Mouse (Mus musculus) c-Kit-positive CD71-positive TER-119-positive erythroid progenitor cells, embryonic 14.5 days (primary cell): ENCODE measurements around the gene Fam120a.

Experiments
- DNase-seq: peaks from one replicate; pipeline ENCODE4 v3.0.0-alpha.2; 2013; ENCODE audit warnings: low spot score

Gene Fam120a

DNA sequence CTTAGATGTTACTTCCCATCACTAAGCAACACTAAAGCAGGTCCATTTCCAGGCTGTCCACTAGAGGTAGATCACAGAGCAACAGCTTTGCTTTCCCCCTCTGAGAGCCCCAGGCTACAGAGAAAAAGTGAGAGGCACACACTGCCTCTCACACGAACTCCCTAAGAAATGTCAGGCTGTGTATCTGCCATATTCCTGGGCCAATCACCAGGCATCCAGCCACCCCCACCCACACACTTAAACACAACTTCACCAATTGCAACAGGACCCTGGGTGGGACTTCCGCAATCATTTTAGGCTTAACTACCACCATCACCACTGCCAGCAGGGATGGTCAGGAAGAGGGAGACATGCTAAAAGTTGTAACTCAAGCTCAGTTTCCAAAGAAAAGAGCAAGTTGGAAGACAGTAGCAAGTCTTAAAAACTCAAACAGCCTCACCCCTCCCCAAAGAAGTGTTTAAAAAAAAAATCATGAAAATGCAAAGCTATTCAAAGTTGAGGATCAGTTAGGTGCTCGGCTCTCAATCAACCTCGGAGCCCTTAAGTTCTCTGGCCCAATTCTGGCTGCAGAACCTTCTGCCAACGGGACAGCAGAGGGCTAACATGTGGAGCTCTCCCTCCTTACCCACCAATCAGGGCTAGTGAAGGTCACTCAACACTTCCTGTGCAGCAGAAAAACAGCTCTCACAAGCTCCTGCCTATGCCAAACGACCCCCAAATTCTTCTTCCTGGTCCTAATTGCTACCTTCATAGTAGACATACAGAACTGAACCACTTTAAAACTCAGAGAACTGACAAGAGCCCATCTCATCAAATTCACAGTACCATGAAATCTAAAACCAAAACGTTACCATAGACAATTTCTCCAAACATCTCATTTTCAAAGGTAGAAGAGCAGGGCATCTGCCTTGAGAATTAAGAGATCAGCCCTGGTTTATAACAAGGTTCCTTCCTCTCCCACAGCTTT is 2.0 kb downstream of the Fam120a start:
- DNase-seq: peak; percentile 81

DNA sequence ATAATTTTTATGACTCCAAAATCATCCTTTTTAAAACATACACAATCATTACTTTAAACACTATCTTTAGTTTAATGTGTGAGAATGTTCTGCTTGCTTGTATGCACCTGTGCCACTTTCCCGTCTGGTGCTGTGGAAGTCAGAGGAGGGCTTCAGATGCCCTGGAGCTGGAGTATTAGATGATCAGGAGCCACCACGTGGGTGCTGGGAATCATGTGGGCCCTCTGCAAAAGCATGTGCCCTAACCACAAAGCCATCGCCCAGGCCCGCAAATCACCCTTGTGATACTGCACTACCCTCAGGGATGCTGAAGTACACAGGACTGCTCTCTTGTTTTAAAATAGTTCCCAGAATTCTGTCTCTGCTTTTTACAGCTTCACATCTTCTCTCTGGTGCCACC is 3.0 kb downstream of the Fam120a start:
- DNase-seq: no peak

DNA sequence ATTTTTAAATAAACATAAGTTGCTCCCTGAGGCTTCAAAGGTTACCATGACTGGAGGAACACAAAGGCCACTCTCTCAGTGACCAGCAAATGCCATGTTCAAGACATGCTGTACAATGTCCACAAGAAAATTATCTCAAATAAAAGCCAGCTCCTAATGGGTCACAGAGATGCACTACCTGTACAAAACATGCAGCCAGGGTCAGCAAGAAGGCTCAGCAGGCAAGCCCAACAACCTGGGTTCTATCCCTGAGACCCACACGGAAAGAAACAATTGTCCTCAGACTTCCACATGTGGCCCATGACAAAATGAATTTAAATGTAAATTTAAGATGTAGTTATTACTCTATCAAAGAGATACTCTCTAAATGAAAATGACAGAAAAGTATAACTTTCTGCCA is 4.7 kb downstream of the Fam120a start:
- no peak for DNase-seq

DNA sequence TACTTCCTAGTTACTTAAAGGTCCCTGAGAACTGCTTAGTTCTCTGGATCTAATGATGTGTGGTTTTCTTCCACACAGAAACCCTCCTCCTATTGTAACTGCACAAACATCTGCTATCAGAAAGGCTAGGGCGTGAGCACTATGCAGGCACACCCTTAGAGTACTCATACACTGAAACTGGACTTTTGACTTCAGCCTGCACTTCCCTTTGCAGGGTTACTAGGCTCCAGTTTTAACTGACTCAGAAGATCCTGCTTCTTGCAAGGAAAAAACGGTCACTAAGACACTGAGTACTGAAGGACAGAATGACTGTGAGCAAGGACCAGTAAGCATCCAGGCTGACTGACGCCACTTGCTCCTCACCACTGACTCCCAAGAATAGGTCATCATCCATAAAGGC is 5.3 kb downstream of the Fam120a start:
- DNase-seq: no peak

DNA sequence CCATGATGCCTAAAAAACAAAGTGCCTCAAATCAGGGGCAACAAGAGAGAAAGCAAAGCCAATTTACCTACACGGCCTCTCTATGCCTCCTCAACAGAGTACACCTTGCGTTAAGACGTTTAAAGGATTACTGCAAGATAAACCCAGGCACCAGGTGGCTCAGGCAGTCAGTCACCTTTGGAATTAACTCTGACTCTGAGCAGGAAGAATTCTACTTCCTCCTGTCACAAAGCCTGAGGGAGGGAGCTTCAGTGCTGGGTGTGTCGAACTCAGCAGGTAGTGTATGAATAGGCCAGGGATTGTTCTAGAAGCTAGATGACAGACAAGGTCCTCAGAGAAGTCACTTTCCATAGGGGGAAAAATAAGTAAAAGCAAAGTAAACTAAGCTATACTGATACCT is 9.2 kb downstream of the Fam120a start:
- no peak for DNase-seq

DNA sequence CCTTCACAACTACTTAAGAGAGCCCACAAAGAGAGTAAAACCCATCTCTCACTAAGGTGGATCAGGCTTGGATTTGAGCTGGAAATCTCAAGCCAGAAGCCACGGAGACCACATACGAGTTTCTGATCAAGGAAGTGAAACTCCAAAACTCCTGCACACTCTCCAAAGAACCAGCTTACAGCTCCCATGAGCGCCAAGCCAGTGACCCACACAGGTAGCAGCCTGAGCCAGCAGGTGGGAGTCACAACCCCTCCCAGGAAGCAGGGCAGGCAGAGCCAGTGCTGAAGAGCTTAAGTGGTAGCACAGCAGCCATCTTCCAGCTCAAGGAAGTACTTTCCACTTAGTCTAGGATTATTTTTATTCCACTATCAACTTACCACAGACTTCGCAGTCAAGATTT is 13.0 kb downstream of the Fam120a start:
- DNase-seq: no peak

DNA sequence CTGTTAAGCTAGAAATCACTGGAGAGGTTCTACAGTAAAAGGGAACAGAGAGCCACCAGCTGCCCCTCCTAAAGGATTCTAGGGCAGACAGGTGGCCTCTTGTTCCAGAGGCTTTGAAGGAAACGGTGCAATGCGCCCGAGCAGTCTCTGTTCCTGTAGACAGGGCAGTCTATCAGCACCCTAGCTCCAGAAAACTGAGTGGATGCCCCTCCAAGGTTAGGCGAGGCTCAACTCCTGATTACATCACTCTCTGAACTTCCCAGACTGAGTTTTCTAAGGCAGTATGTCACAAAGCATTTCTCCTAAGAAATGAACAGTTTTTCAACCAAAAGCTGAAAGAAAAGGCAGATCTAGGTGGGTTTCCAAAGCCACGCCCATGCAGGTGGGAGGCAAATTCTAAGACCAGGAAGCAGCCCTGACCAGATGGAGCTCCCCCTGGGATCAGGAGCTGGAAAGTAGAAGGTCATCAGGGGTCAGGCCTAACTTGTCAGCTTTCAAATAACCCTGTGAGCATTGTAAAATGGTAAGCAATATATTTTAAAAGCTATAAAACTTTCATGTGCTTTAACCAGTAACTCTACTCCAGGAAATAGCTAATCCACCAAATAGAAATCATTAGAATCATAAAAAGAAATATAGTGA is 17.1 kb downstream of the Fam120a start:
- no peak for DNase-seq

DNA sequence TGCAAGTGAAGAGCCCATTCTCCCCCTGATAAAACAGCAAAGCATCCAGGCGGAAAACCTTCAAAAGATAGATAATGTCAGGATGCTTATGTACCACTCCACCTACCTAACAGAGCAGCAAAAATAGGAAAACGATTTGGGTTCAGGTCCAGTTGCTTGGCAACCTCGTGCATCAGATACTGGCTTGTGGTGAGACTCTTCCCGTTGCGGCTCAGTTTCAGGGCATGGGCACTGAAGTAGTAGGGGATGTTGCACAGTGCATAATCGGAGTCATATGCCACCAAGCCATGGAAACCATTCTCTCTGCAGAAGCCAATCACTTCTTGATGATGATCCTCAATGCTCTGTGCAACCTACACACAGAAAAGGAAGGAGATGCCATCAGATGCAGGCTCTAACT is 18.9 kb downstream of the Fam120a start:
- DNase-seq: no peak

DNA sequence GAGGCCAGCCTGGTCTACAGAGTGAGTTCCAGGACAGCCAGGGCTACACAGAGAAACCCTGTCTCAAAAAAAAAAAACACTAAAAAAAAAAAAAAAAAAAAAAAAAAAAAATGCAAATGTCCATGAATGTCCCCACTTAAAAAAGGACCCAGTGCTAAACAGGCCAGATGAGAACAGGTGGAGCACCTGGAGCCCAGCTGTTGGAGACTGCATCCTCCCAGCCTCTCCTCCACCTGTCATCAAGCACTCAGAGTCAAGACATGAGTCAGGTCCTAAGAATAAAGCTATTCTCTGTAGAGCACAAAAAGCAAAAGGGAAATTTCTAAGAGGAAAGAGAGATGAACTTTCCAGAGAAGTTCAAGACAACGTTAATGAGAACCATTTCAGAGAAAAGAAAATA is 23.2 kb downstream of the Fam120a start:
- DNase-seq: no peak

DNA sequence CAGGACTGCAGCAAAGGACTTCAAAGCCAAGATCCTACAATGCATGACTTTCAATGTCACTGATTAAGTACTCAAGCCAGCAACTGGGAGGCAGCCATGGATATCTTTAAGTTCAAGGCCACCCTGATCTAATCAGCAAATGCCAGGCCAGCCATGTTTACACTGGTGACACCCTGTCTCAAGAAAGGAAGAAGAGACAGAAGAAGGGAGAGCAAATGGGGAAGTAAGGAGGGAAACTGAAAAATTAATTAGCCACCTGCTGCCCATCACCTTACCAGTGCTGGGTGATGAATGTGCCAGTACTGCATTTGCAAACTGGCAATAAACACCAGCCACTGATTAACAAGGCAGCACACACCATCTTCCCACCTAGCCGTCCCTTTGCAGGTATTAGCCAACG is 25.3 kb downstream of the Fam120a start:
- no peak for DNase-seq

DNA sequence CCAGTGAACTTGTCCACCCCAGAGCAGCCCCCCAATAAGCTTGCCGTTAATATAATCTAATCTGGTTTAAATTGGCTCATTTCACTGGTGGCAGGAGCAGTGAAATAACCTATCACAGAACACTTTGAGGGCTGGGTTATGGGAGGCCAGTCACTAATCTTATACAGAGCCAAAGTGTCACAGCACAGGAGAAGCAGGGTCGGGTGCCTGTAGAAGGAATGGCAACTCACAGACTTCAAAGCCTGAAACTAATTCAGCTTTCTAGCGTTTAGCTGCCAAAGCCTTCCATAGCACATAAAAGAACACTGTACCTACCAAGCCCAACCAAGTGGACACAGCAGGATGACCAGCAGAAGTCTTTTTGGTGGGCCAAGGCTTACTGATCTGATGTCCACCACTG is 26.0 kb downstream of the Fam120a start:
- DNase-seq: no peak

DNA sequence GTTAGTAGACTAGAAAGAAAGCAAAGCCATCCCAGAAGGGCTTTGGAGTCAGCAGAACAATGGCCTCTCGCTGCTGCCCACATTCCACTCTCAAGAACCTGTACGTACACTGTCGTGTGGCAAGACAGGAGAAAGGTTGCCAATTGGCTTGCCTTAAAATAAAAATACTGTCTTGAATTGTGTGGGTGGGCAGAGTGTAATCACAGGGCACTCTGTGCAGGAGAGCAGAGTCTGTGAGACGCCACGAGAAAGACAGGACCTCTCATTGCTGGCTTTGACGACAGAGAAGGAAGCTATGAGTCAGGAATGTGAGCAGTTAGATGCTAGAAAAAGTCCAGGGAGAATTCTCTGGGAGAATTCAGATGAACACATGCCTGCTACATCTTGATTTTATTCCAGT is 33.2 kb downstream of the Fam120a start:
- no peak for DNase-seq

DNA sequence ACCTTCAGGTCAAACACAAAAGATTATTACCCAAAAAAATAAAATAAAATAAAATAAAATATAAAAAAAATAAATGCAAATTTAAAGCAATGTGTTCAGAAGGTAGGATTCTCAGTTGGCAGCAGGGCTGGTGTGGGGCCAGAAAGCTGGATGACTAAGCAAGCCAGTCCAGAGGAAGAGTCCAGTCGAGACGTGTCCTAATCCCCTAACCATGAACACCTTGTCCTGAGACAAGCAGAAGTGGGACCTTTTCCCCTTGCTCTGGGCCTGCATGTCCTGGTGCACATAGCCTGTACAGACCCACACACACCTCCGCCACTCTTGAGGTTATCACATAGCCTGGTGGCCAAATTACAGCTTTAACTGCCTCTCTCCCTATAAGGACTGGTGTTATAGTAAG is 35.1 kb downstream of the Fam120a start:
- DNase-seq: no peak

DNA sequence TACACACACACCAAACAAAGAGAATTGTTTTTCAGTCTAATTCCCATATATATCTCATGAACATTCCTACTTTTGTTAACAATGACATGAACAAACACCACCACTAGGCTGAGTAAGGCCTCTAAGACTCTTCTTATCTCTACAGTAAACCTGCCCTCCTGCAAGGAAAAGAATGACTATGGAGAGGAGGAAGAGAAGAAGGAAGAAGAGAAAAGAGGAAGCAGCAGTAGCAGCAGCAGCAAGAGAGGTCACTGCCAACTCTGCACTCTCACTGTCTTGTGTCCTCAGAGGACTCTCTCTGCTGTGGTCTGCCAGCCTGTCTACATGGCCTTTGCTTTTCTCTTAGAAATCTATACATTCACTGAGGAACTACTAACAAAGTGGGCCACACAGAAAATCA is 36.1 kb downstream of the Fam120a start:
- no peak for DNase-seq

DNA sequence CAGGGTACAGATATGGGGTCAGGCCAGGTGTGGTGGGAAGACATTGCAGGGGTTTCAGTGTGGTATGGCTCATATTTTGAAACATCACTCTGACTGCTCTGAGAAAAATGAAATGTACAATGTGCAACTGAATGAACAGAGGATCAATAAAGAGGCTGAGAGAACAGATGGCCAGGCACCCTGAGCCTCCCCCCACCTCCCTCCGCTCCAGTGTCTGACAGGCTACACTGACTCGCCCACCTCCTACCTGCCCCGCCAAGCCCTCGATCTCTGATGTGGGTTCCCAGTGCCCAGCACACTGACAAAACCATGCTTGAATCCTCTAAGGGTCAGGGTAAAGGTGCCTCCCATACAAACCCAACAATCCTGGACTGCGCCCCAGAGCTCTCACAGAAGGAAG is 36.6 kb downstream of the Fam120a start:
- DNase-seq: no peak

DNA sequence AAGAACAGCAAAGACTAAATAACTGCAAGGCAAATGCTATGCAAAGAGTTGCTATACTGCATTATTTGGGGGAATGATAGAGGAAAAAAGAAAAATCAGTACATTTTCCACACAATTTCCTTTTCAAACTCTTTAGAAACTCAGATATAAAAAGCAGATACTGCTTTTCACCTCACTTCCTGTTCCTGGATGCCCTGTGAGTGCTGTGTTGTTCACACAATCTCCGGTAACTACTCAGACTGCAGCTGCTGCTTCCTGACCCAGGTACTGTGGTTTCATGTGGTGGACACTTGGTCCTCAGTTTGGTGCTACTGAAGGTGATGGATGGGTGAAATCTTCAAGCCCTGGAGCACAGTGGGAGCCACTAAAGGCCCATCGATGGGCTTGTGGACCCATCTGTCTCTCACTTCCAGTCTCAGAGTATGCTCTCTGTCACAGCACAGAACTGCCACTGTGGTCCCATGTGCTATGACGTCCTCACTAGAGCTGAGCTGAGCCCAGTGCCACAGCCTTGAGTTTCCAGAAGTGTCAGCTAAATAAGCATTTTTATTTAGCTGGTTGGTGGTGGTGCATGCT is 38.2 kb downstream of the Fam120a start:
- DNase-seq: no peak

DNA sequence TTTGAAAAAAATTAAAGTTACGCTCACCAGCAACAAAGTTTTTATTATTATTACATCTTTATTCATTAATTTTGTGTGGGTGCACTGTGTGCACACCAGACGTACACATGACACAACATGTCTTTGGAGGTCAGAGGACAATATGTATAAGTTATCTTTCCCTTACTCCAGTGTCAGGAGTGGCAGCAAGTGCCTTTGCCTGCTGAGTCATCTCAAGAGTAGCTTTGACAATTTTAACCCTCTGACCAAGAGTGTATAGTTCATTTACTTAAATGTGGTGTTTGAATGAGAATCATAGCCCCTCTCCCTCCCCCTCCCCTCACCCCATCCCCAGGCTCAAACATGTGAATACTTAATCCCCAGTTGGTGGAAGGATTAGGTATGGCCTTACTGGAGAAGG is 40.2 kb downstream of the Fam120a start:
- no peak for DNase-seq

DNA sequence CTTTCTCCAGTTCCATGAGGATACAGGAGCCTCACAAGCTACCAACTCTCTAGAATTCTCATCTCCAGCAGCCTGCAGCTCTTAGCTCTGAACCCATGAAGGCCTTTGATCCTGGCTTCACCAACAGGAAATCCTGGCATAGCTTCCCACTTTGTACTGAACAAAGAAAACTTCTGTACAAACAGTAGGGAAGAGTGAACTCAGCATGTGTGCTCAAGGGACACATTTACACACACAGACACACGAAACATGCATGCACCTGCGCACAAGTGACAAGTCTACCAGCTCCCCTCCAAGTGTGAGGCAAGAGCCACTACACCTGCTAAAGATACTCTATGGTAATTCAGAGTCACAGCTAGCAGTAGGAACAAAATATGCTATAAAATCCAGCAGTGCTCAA is 45.1 kb downstream of the Fam120a start:
- no peak for DNase-seq

DNA sequence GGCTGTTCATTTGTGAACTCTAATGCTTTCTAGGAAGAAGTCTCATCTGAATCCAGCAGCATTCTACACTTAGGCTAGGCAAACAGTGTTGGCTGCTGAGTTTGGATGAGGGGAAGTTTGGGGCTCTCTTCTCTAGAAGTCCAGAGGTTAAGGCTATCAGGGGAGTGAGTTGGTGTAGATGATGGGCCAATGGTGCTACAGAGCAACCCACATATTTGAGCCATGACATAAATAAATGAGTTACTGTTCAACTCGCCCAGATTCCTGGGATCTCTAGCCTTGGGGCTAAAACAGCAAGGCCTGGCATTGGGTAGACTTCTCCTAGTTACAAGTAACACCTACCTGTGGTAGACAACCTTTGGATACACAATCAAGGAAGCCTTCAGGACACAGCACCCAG is 46.6 kb downstream of the Fam120a start:
- DNase-seq: no peak

DNA sequence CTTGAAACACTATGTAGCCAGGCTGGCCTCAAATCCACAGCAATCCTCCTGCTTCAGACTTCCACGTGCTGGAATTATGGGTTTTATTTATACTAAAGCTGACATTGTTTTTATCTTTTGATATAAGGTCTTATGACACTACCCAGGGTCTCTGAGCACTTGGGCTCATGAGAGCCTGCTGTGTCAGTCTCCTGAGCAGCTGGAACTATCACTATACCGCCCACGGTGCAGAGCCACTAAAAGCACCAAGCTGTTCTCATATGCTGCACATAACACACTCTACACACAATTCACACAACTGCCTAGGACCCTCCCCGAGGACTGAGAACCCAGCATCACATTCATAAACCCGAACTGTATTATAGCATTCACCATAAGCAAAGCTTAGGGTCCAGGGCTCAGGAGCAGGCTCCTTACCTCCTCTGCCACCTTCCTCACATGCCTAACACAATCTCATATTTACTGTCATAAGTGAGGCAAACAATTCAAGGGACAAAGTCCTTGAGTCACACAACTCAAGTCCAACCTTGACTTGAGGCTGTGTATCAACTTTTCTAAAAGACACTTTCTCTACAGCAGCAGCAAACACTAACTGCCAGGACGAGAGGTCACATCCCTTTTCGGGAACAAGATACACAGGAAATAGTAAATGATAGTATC is 47.9 kb downstream of the Fam120a start:
- no peak for DNase-seq

DNA sequence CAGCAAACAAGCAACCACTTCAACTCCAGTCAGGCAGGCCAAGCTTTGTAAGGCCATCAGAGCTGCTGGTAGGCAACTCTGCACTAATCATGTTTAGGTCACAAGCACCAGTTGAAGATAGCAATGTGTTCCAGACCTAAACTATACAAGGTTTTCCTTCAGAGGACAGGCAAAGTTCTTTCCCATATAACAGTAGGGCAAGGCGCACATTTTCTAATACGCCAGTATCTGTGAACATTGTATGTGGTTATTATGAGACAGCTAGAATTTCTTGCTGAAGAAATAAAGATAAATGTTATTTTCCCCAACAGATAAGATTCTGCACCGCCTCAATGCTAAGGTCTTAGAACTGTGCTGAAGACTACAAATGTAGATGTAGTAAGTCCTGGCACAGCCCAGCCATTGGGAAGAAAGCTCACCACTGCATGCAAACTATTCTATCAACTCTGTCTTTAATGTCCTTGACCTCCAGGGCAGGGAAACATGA is 50.7 kb downstream of the Fam120a start:
- no peak for DNase-seq

DNA sequence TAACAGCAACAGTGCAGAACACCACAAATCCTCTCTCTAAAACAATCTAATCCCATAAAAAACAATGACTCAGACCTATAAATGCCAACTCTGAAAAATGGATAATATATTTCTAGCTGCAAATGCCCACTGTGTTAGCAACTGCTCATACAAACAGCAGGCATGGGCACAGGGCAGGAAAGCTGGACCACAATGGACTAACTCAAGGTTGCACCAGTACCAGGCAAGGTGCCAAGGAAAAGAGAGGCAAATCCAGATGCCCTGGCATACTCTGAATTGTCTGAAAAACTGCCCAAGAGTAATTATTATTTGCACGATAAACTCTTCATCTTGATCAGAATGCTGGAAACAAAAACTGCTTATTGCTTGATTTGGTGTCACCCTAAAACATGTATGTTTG is 54.1 kb downstream of the Fam120a start:
- DNase-seq: no peak

DNA sequence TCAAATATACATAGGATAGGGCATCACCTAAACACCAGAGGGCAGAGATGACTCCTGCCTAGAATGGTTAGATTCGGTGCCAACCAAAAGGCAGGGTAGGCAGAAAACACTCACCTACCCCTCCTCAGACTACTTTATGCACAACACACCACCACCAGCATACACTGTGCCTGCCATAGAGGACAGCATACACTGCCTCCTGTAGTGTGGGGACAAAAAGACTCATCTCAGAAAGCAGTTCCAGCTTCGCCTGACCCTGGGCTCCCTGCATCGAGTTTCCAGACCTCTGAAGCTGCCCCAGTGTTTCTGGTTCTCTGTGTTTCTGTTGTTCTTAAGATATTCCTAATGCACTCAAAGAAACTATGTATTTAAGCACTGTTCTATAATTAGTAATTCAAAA is 54.7 kb downstream of the Fam120a start:
- DNase-seq: no peak
